Mouse (Mus musculus) liver, embryonic 11.5 days (tissue): ENCODE measurements around the gene Rcan1. TPM values are rescaled to one million over a fixed set of nuclear protein-coding genes. Genes with fewer than 3 reads are reported as not detected.

Source experiments
- ATAC-seq: fragments of 200-750 bp; cut with Nextera tagmentation; replicated peaks from 2 replicates; pipeline ENCODE4 v1.8.0; 2017; ENCODE audit warnings: moderate number of reproducible peaks, mild to moderate bottlenecking, moderate TSS enrichment, moderate library complexity; ENCODE audit not compliant: low FRiP score
- DNase-seq: peaks from one replicate; pipeline ENCODE4 v3.0.0-alpha.2; 2017; ENCODE audit warnings: low spot score
- H3K27ac ChIP-seq: fragments of 300-500 bp; sonication (generic); 2 replicates; pipeline ENCODE4 v1.5.1; 2014; ENCODE audit warnings: mild to moderate bottlenecking, low read depth, low read length, control low read depth
- H3K27me3 ChIP-seq: fragments of 300-500 bp; sonication (generic); replicated peaks from 2 replicates; pipeline ENCODE4 v1.6.1; 2014; ENCODE audit warnings: low read length, mixed read lengths; ENCODE audit not compliant: control insufficient read depth, insufficient read depth
- H3K36me3 ChIP-seq: fragments of 300-500 bp; sonication (generic); 2 replicates; pipeline ENCODE4 v1.6.1; 2014; ENCODE audit warnings: mild to moderate bottlenecking, low read length, moderate library complexity, mixed read lengths; ENCODE audit not compliant: control insufficient read depth, insufficient read depth
- H3K4me1 ChIP-seq: fragments of 300-500 bp; sonication (generic); replicated peaks from 2 replicates; pipeline ENCODE4 v1.6.1; 2014; ENCODE audit warnings: low read length, mixed read lengths; ENCODE audit not compliant: control insufficient read depth, insufficient read depth
- H3K4me2 ChIP-seq: fragments of 300-500 bp; sonication (generic); 2 replicates; pipeline ENCODE4 v1.6.1; 2014; ENCODE audit warnings: mild to moderate bottlenecking, control low read depth, moderate library complexity
- H3K4me3 ChIP-seq: fragments of 300-500 bp; sonication (generic); 2 replicates; pipeline ENCODE4 v1.5.1; 2014; ENCODE audit warnings: low read depth, low read length, control low read depth
- H3K9ac ChIP-seq: fragments of 300-500 bp; sonication (generic); 2 replicates; pipeline ENCODE4 v1.6.1; 2014; ENCODE audit warnings: low read depth, low read length, control low read depth
- H3K9me3 ChIP-seq: fragments of 300-500 bp; sonication (generic); 2 replicates; pipeline ENCODE4 v1.6.1; 2016; ENCODE audit warnings: low read length, inconsistent platforms, mixed read lengths; ENCODE audit not compliant: control insufficient read depth
- WGBS: fragments of 180-500 bp; shearing (Covaris S2); extraction: QIAGEN DNeasy Blood & Tissue Kit; methylation state at CpG from one replicate; pipeline ENCODE4 v1.1.7; 2014; 5-methylcytosine and 5-hydroxymethylcytosine counted together
- polyA plus RNA-seq: library from polyadenylated mRNA; unstranded; fragments of >200 nt; fragmentation: Nextera tagmentation; extraction: Ambion mirVana; gene quantifications from 2 replicates; pipeline ENCODE4 v1.2.1, GENCODE M21; 2014

Rcan1 gene
- polyA plus RNA-seq, 1 experiment from 2014 or later = 21.6 TPM

GRCm38 (mm10) chr16:92398574-92399118 lies 72.0 kb downstream of the Rcan1 start:
- Histone ChIP-seq H3K4me1 (peaks cover 15% of the 10 kb centered on the region; the same call in 1 of the 2 replicates), H3K9me3 (no peaks in the 10 kb centered on the region), H3K36me3 (peaks cover 11% of the 10 kb centered on the region), H3K4me2 (peak overlapping the region; percentile 71), H3K27ac (no peak overlapping the region), H3K27me3 (peaks cover 25% of the 10 kb centered on the region), H3K9ac (no peak overlapping the region), H3K4me3 (no peak overlapping the region; the same call in 1 of the 2 replicates)
- WGBS = 73% methylated on average over 6 of the region's 6 CpGs
- ATAC-seq (no peak), DNase-seq (no peak)

- Histone ChIP-seq H3K27me3 (peaks cover 25% of the 10 kb centered on the region), H3K36me3 (peaks cover 14% of the 10 kb centered on the region), H3K4me3 (no peak overlapping the region), H3K9ac (no peak overlapping the region), H3K4me2 (peak overlapping the region; percentile 71), H3K4me1 (peaks cover 15% of the 10 kb centered on the region; the same call in 1 of the 2 replicates), H3K9me3 (no peaks in the 10 kb centered on the region), H3K27ac (no peak overlapping the region)
- whole genome bisulfite sequencing = 53% methylated on average over 10 of the region's 10 CpGs
- no peak for ATAC-seq
- no peak for DNase-seq
These were observed 72.7 kb downstream of the Rcan1 start for GRCm38 (mm10) chr16:92397745-92398573.

- DNase-seq (no peak), ATAC-seq (no peak)
- Histone ChIP-seq H3K9me3 (no peaks in the 10 kb centered on the region), H3K4me1 (0 out of 2 replicates have a peak, but pooled peaks cover 6% of the 10 kb centered on the region), H3K36me3 (peaks cover 14% of the 10 kb centered on the region), H3K27me3 (peaks cover 3% of the 10 kb centered on the region), H3K4me3 (no peak overlapping the region), H3K27ac (no peak overlapping the region), H3K9ac (no peak overlapping the region), H3K4me2 (no peak overlapping the region)
- 93% methylated on average over 3 of the region's 3 CpGs for WGBS
These were observed 76.9 kb downstream of the Rcan1 start for GRCm38 (mm10) chr16:92393732-92394131.

GRCm38 (mm10) chr16:92387692-92388091 lies 83.0 kb downstream of the Rcan1 start:
- H3K36me3 ChIP-seq = no peaks in the 10 kb centered on the region
- no peaks in the 10 kb centered on the region for H3K9me3 ChIP-seq
- 70% methylated on average over 10 of the region's 10 CpGs for WGBS
- H3K27ac ChIP-seq = no peak overlapping the region
- DNase-seq (no peak), ATAC-seq (no peak)
- peaks cover 4% of the 10 kb centered on the region; the same call in 1 of the 2 replicates for H3K27me3 ChIP-seq
- H3K4me3 ChIP-seq = no peak overlapping the region
- H3K4me1 ChIP-seq = no peaks in the 10 kb centered on the region
- H3K9ac ChIP-seq = no peak overlapping the region
- H3K4me2 ChIP-seq = no peak overlapping the region

- no peak overlapping the region for H3K9ac ChIP-seq
- H3K4me3 ChIP-seq = no peak overlapping the region
- H3K27ac ChIP-seq = no peak overlapping the region
These were observed 85.6 kb downstream of the Rcan1 start for GRCm38 (mm10) chr16:92385062-92385461.

GRCm38 (mm10) chr16:92383412-92383811 lies 87.3 kb downstream of the Rcan1 start:
- no peak overlapping the region for H3K4me2 ChIP-seq
- peaks cover 4% of the 10 kb centered on the region; the same call in 1 of the 2 replicates for H3K27me3 ChIP-seq
- H3K9ac ChIP-seq = no peak overlapping the region
- H3K27ac ChIP-seq = no peak overlapping the region
- no peaks in the 10 kb centered on the region for H3K36me3 ChIP-seq
- DNase-seq (no peak), ATAC-seq (no peak)
- H3K9me3 ChIP-seq = no peaks in the 10 kb centered on the region
- no peaks in the 10 kb centered on the region for H3K4me1 ChIP-seq
- H3K4me3 ChIP-seq = no peak overlapping the region

More at GRCm38 (mm10) chr16:92385062-92385461, 85.6 kb downstream of the Rcan1 start:
- Histone ChIP-seq H3K9me3 (no peaks in the 10 kb centered on the region), H3K36me3 (no peaks in the 10 kb centered on the region), H3K4me1 (no peaks in the 10 kb centered on the region), H3K4me2 (no peak overlapping the region), H3K27me3 (peaks cover 4% of the 10 kb centered on the region; the same call in 1 of the 2 replicates)
- WGBS = 3% methylated on average over 2 of the region's 2 CpGs
- peak; percentile 51 for DNase-seq
- ATAC-seq = no peak

GRCm38 (mm10) chr16:92382508-92382907 lies 88.2 kb downstream of the Rcan1 start:
- ATAC-seq = no peak

GRCm38 (mm10) chr16:92381092-92381491 lies 89.6 kb downstream of the Rcan1 start:
- ATAC-seq (no peak), DNase-seq (no peak)
- no peak overlapping the region for H3K27ac ChIP-seq
- no peaks in the 10 kb centered on the region for H3K4me1 ChIP-seq
- WGBS = 63% methylated on average over 6 of the region's 6 CpGs
- H3K9ac ChIP-seq = no peak overlapping the region
- no peaks in the 10 kb centered on the region for H3K36me3 ChIP-seq
- H3K9me3 ChIP-seq = no peaks in the 10 kb centered on the region
- peaks cover 2% of the 10 kb centered on the region; the same call in 1 of the 2 replicates for H3K27me3 ChIP-seq
- H3K4me3 ChIP-seq = no peak overlapping the region
- H3K4me2 ChIP-seq = no peak overlapping the region

More at GRCm38 (mm10) chr16:92382508-92382907, 88.2 kb downstream of the Rcan1 start:
- Histone ChIP-seq H3K36me3 (no peaks in the 10 kb centered on the region), H3K9ac (no peak overlapping the region), H3K27me3 (peaks cover 4% of the 10 kb centered on the region; the same call in 1 of the 2 replicates), H3K4me2 (no peak overlapping the region), H3K4me3 (no peak overlapping the region), H3K9me3 (no peaks in the 10 kb centered on the region), H3K27ac (no peak overlapping the region), H3K4me1 (no peaks in the 10 kb centered on the region)
- DNase-seq = no peak
- WGBS = 68% methylated on average over 6 of the region's 6 CpGs
